Mouse (Mus musculus) stomach, postnatal 0 days (tissue): ENCODE data around the gene Man2a1. TPM values are rescaled to one million over a fixed set of nuclear protein-coding genes. Genes with fewer than 3 reads are reported as not detected.

Source experiments
- ATAC-seq: fragments of 200-750 bp; cut with Nextera tagmentation; 2 replicates; pipeline ENCODE4 v1.8.0; 2017; ENCODE audit not compliant: low FRiP score, low TSS enrichment
- DNase-seq: peaks from one replicate; pipeline ENCODE4 v3.0.0-alpha.2; 2016; ENCODE audit warnings: low spot score
- H3K27ac ChIP-seq: fragments of 300-500 bp; sonication (generic); replicated peaks from 2 replicates; pipeline ENCODE4 v1.5.1; 2014; ENCODE audit warnings: mild to moderate bottlenecking, control low read depth
- H3K27me3 ChIP-seq: fragments of 300-500 bp; sonication (generic); 2 replicates; pipeline ENCODE4 v1.6.1; 2014; ENCODE audit warnings: low read length; ENCODE audit not compliant: control insufficient read depth, insufficient read depth
- H3K36me3 ChIP-seq: fragments of 300-500 bp; sonication (generic); 2 replicates; pipeline ENCODE4 v1.6.1; 2014; ENCODE audit warnings: low read length, mixed read lengths; ENCODE audit not compliant: control insufficient read depth, insufficient read depth
- H3K4me1 ChIP-seq: fragments of 300-500 bp; sonication (generic); replicated peaks from 2 replicates; pipeline ENCODE4 v1.6.1; 2014; ENCODE audit warnings: antibody characterized with exemption; ENCODE audit not compliant: control insufficient read depth, insufficient read depth
- H3K4me2 ChIP-seq: fragments of 300-500 bp; sonication (generic); replicated peaks from 2 replicates; pipeline ENCODE4 v1.6.1; 2014; ENCODE audit warnings: low read depth, mild to moderate bottlenecking, control low read depth, moderate library complexity
- H3K4me3 ChIP-seq: fragments of 300-500 bp; sonication (generic); 2 replicates; pipeline ENCODE4 v1.5.1; 2014; ENCODE audit warnings: low read depth, low read length, control low read depth
- H3K9ac ChIP-seq: fragments of 300-500 bp; sonication (generic); 2 replicates; pipeline ENCODE4 v1.6.1; 2014; ENCODE audit warnings: mild to moderate bottlenecking, low read length, control low read depth, mixed read lengths
- H3K9me3 ChIP-seq: fragments of 300-500 bp; sonication (generic); 2 replicates; pipeline ENCODE4 v1.6.1; 2016; ENCODE audit warnings: low read length; ENCODE audit not compliant: control insufficient read depth
- CTCF ChIP-seq: IDR thresholded peaks from 2 replicates; pipeline ENCODE4 v1.5.1; 2016; ENCODE audit warnings: antibody characterized with exemption, low read depth, mild to moderate bottlenecking, moderate library complexity
- EP300 ChIP-seq: optimal IDR thresholded peaks from 2 replicates; pipeline ENCODE3; 2016; ENCODE audit warnings: antibody characterized with exemption
- WGBS: fragments of 180-500 bp; shearing (Covaris S2); extraction: QIAGEN DNeasy Blood & Tissue Kit; methylation state at CpG from one replicate; pipeline ENCODE4 v1.1.7; 2014; 5-methylcytosine and 5-hydroxymethylcytosine counted together
- polyA plus RNA-seq: library from polyadenylated mRNA; unstranded; fragments of >200 nt; fragmentation: Nextera tagmentation; extraction: Ambion mirVana; gene quantifications from 2 replicates; pipeline ENCODE4 v1.2.1, GENCODE M21; 2015

Man2a1 gene
- polyA plus RNA-seq, 1 experiment from 2014 or later: 9.3 TPM

DNA sequence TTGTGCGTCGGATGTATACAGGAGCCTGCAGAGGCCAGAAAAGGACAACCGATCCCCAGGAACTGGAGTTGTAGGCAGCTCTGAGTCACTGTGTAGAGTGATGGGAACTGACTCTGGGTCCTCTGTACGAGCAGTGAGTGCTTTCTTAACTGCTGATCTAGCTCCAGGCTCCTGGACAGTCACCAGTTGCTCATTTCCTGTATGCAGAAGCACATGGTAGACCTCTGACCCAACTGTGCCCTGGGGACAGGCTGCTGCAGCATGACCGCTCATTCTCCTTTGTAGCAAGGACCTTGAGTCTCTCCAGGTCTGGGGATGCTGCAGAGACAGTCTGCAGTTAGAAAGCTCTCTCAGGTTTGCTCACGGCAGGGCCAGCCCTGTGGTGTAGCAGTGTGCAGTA lies 15.7 kb downstream of the Man2a1 start:
- Histone ChIP-seq H3K9ac (no peak overlapping the region), H3K9me3 (no peaks in the 10 kb centered on the region), H3K4me2 (no peak overlapping the region), H3K27ac (no peak overlapping the region), H3K27me3 (no peaks in the 10 kb centered on the region), H3K4me3 (no peak overlapping the region), H3K4me1 (no peaks in the 10 kb centered on the region; the same call in 1 of the 2 replicates), H3K36me3 (no peaks in the 10 kb centered on the region)
- ATAC-seq (no peak), DNase-seq (no peak)
- TF ChIP-seq CTCF: no peak
- no peak for TF ChIP-seq EP300
- WGBS: 86% methylated on average over 6 of the region's 6 CpGs

DNA sequence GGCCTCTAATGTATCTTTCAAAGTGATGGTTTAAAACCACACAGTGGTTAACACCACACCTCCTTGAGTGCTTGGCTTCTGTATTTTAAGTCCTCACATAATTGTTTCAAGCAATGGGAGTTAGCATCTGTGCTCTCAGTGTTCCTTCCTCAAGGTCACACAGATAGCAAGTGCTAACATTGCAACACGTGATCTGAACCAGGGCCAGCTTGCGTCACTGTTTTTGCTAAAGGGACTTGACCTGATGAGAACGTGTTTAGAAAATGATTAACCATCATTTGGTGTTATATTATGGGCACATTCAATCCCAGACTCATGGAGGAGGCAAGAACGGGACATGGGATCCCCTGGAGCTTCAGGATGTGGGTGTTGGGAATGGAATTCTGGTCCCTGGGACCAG lies 17.3 kb downstream of the Man2a1 start:
- ATAC-seq: peak; percentile 80
- Histone ChIP-seq H3K9ac (no peak overlapping the region), H3K4me3 (no peak overlapping the region), H3K27me3 (no peaks in the 10 kb centered on the region), H3K4me1 (no peaks in the 10 kb centered on the region; the same call in 1 of the 2 replicates), H3K27ac (no peak overlapping the region), H3K4me2 (no peak overlapping the region), H3K36me3 (no peaks in the 10 kb centered on the region), H3K9me3 (no peaks in the 10 kb centered on the region)
- peak; percentile 75 for DNase-seq
- 54% methylated on average over 4 of the region's 4 CpGs for WGBS
- TF ChIP-seq EP300 (no peak), CTCF (no peak)

DNA sequence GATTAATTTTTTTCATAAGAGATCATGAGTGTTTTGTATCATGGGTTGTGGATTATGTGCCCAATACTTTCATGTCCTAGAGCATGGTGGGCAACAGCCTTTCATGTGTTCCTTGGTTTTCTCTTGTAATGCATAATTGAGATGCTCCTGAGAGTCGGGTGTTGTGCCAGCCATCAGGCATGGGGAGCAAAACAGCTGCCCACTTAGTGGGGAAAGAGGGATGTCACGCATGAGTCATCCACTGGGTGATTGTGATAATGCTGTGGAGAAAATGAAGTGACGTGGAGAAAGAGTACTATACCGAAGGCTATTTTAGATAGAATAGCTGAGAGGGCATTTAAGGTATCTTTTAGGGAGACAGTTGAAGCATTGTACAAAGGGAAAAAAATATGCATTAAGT lies 18.5 kb downstream of the Man2a1 start:
- ATAC-seq: no peak
- Histone ChIP-seq H3K4me3 (no peak overlapping the region), H3K4me2 (no peak overlapping the region), H3K27ac (no peak overlapping the region), H3K9ac (no peak overlapping the region), H3K9me3 (no peaks in the 10 kb centered on the region), H3K4me1 (no peaks in the 10 kb centered on the region; the same call in 1 of the 2 replicates), H3K36me3 (no peaks in the 10 kb centered on the region), H3K27me3 (no peaks in the 10 kb centered on the region)
- WGBS: 80% methylated on average over 4 of the region's 4 CpGs
- TF ChIP-seq EP300 (no peak), CTCF (no peak)
- DNase-seq: peak; percentile 5

DNA sequence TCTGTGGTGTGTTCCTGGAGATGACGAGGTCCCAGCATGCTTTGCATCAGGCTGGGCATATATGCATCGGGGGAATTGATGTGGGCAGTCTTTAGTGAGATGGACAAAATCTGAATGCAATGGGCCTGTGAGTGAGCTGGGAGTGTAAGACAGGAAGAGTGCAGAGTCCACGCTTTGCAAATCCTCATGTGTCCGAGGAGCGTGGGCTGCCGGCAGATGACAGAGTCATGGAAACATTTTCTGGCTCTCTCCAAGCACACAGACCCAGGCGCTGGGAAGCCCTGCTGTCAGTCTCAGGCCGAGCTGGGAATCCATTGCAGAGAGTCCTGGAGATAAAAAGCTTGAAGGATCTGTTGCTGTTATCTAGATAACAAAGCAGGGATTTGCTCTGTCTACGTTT lies 19.6 kb downstream of the Man2a1 start:
- Histone ChIP-seq H3K9me3 (no peaks in the 10 kb centered on the region), H3K27me3 (no peaks in the 10 kb centered on the region), H3K4me3 (no peak overlapping the region), H3K9ac (no peak overlapping the region), H3K4me2 (no peak overlapping the region), H3K36me3 (no peaks in the 10 kb centered on the region), H3K4me1 (no peaks in the 10 kb centered on the region; the same call in 1 of the 2 replicates), H3K27ac (no peak overlapping the region)
- peak; percentile 14 for DNase-seq
- TF ChIP-seq CTCF (no peak), EP300 (no peak)
- 50% methylated on average over 9 of the region's 9 CpGs for WGBS
- ATAC-seq: no peak

DNA sequence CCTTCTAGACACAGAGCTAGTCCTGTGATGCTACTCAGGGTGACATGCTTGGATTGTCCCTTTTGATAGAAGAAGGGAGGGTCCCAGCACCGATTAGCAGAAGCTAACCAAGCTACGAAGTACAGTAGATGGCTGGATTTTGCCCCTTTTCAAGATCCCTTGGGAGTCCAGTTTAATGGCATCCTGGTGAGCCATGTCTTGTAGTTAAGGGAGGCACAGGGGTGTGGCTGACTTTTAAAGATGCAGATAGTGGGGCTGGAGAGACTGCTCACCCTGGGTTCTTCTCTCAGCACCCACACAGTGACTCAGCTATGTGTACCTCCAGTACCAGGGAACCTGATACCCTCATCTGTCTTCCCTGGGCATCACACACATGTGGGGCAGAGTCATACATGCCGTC lies 20.1 kb downstream of the Man2a1 start:
- H3K9me3 ChIP-seq: no peaks in the 10 kb centered on the region
- H3K4me1 ChIP-seq: no peaks in the 10 kb centered on the region; the same call in 1 of the 2 replicates
- H3K4me3 ChIP-seq: no peak overlapping the region
- TF ChIP-seq EP300: no peak
- TF ChIP-seq CTCF: no peak
- WGBS: 87% methylated on average over 3 of the region's 3 CpGs
- no peak overlapping the region for H3K4me2 ChIP-seq
- H3K36me3 ChIP-seq: 0 out of 2 replicates have a peak, but pooled peaks cover under 1% of the 10 kb centered on the region
- ATAC-seq (no peak), DNase-seq (peak; percentile 8)
- H3K27me3 ChIP-seq: no peaks in the 10 kb centered on the region
- H3K9ac ChIP-seq: no peak overlapping the region
- H3K27ac ChIP-seq: no peak overlapping the region

DNA sequence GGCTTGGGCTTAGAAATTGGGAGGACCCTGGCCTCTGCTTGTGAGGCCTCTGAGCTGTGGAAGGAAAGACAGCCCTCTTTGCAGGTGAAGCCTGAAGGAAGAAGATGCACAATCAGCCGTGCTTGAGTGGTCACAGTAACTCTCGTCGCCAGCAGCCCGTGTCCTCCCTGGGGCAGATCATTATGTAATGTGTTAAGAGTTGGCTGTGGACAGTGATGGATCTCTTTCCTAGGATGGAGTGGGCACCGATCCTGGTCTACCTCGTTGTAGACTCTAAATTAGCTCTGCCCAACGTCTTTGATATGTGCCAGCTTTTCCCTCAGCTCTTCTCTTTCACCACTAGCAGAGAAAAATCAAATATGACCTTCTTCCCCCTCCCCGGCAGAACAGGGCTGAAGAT lies 20.7 kb downstream of the Man2a1 start:
- 72% methylated on average over 8 of the region's 8 CpGs for WGBS
- DNase-seq: peak; percentile 6
- H3K27me3 ChIP-seq: no peaks in the 10 kb centered on the region
- H3K36me3 ChIP-seq: peaks cover 5% of the 10 kb centered on the region; the same call in 1 of the 2 replicates
- H3K9me3 ChIP-seq: no peaks in the 10 kb centered on the region
- no peak overlapping the region for H3K4me2 ChIP-seq
- no peaks in the 10 kb centered on the region; the same call in 1 of the 2 replicates for H3K4me1 ChIP-seq
- no peak overlapping the region for H3K9ac ChIP-seq
- no peak for TF ChIP-seq CTCF
- TF ChIP-seq EP300: no peak
- H3K4me3 ChIP-seq: no peak overlapping the region
- ATAC-seq: no peak
- no peak overlapping the region for H3K27ac ChIP-seq
